Mouse (Mus musculus) myocyte (in vitro differentiated cells): ENCODE results near the gene Actl11.

Experiments used
- E2F4 ChIP-seq: IDR thresholded peaks from one replicate; pipeline ENCODE4 v1.6.1; 2011; ENCODE audit warnings: mild to moderate bottlenecking, control low read depth, moderate library complexity; ENCODE audit not compliant: insufficient read depth
- MYOG ChIP-seq, 3 experiments: IDR thresholded peaks; one replicate each; pipeline ENCODE4 v1.6.1; 2011; ENCODE audit warnings: control low read depth in 2 of 3, low read depth in 2 of 3, mild to moderate bottlenecking in 2 of 3; ENCODE audit not compliant: insufficient read length in 2 of 3, control insufficient read depth in 1 of 3, insufficient read depth in 1 of 3
- POLR2A ChIP-seq: IDR thresholded peaks from one replicate; pipeline ENCODE4 v1.6.1; 2011; ENCODE audit warnings: low read depth, mild to moderate bottlenecking, control low read depth, moderate library complexity; ENCODE audit not compliant: insufficient read length
- POLR2AphosphoS2 ChIP-seq: IDR thresholded peaks from one replicate; pipeline ENCODE4 v1.6.1; 2011; ENCODE audit warnings: low read depth, control low read depth; ENCODE audit not compliant: insufficient read length
- REST ChIP-seq: IDR thresholded peaks from one replicate; pipeline ENCODE4 v1.6.1; 2011; ENCODE audit warnings: mild to moderate bottlenecking, control low read depth, moderate library complexity; ENCODE audit not compliant: insufficient read depth, insufficient read length
- TCF12 ChIP-seq: IDR thresholded peaks from one replicate; pipeline ENCODE4 v1.6.1; 2011; ENCODE audit warnings: mild to moderate bottlenecking, control low read depth; ENCODE audit not compliant: poor library complexity, insufficient read depth, severe bottlenecking
- TCF3 ChIP-seq: IDR thresholded peaks from one replicate; pipeline ENCODE4 v1.6.1; 2011; ENCODE audit warnings: low read depth, control low read depth; ENCODE audit not compliant: insufficient read length

DNA sequence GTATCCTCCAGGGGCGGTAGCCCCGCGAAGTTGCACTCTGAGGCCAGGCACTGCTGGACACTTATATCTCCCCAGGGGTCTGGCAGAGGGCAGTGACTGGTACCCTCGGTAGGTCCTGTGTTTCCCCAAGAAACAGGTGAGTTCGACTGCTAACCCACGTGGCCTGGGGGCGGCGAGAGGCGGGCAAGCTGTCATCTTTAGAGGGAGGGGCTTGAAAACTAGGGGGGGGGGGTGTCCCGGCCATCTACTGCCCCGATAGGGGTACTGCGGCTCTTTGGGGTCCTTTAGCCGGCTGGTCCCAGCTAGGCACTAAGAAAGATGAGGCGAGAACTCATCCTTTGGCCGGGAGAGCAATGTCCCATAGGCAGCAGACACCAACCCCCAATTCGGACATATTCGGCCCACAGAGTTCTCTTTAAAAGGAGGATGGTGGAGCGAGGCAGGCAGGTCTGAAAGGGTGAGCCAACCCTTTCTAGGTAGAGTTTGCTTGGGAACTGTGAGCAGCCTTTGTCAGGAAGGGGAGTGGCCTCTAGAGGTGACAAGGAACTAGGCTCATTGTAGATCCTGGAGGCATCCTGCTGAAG, 39.9 kb upstream of the Actl11 start:
- TF ChIP-seq MYOG (IDR thresholded peaks at IDR 0.05; ENCODE audit: control insufficient read depth in 1 of 3, insufficient read depth in 1 of 3, insufficient read length in 2 of 3, low read depth in 2 of 3) (no peak), TCF12 (no peak), REST (no peak), POLR2AphosphoS2 (no peak), POLR2A (no peak), E2F4 (no peak), TCF3 (no peak)
